Mouse (Mus musculus) myocyte (in vitro differentiated cells): ENCODE results near the gene Trim41. TPM values are rescaled to one million over a fixed set of nuclear protein-coding genes. Genes with fewer than 3 reads are reported as not detected.

Experiments used
- H3K27me3 ChIP-seq: one replicate; pipeline ENCODE4 v1.6.1; 2011; ENCODE audit not compliant: control insufficient read depth, insufficient read depth, insufficient read length
- H3K36me3 ChIP-seq: one replicate; pipeline ENCODE4 v1.6.1; 2011; ENCODE audit not compliant: control insufficient read depth, insufficient read depth
- H3K4me2 ChIP-seq: one replicate; pipeline ENCODE4 v1.6.1; 2011; ENCODE audit warnings: low read depth, control low read depth
- H3K4me3 ChIP-seq: one replicate; pipeline ENCODE4 v1.5.1; 2011; ENCODE audit warnings: mild to moderate bottlenecking, control low read depth, moderate library complexity
- H3K79me2 ChIP-seq: one replicate; pipeline ENCODE4 v1.6.1; 2011; ENCODE audit not compliant: control insufficient read depth, insufficient read depth
- H3ac ChIP-seq: one replicate; pipeline ENCODE4 v1.6.1; 2011; ENCODE audit not compliant: control insufficient read depth, insufficient read length
- CEBPB ChIP-seq: IDR thresholded peaks from 2 replicates; pipeline ENCODE4 v1.6.1; 2011; ENCODE audit warnings: mild to moderate bottlenecking, moderate library complexity; ENCODE audit not compliant: poor library complexity, insufficient read depth, severe bottlenecking
- E2F4 ChIP-seq: IDR thresholded peaks from one replicate; pipeline ENCODE4 v1.6.1; 2011; ENCODE audit warnings: mild to moderate bottlenecking, control low read depth, moderate library complexity; ENCODE audit not compliant: insufficient read depth
- MAX ChIP-seq: IDR thresholded peaks from one replicate; pipeline ENCODE4 v1.6.1; 2011; ENCODE audit warnings: low read depth, mild to moderate bottlenecking, control low read depth
- MYOD1 ChIP-seq, 3 experiments: IDR thresholded peaks; one replicate each; pipeline ENCODE4 v1.6.1; 2011; ENCODE audit warnings: control low read depth in 2 of 3, low read depth in 2 of 3, mild to moderate bottlenecking in 2 of 3, moderate library complexity in 1 of 3; ENCODE audit not compliant: insufficient read length in 2 of 3, control insufficient read depth in 1 of 3
- MYOG ChIP-seq, 3 experiments: IDR thresholded peaks; one replicate each; pipeline ENCODE4 v1.6.1; 2011; ENCODE audit warnings: control low read depth in 2 of 3, low read depth in 2 of 3, mild to moderate bottlenecking in 2 of 3; ENCODE audit not compliant: insufficient read length in 2 of 3, control insufficient read depth in 1 of 3, insufficient read depth in 1 of 3
- POLR2A ChIP-seq: IDR thresholded peaks from one replicate; pipeline ENCODE4 v1.6.1; 2011; ENCODE audit warnings: low read depth, mild to moderate bottlenecking, control low read depth, moderate library complexity; ENCODE audit not compliant: insufficient read length
- POLR2AphosphoS2 ChIP-seq: IDR thresholded peaks from one replicate; pipeline ENCODE4 v1.6.1; 2011; ENCODE audit warnings: low read depth, control low read depth; ENCODE audit not compliant: insufficient read length
- REST ChIP-seq: IDR thresholded peaks from one replicate; pipeline ENCODE4 v1.6.1; 2011; ENCODE audit warnings: mild to moderate bottlenecking, control low read depth, moderate library complexity; ENCODE audit not compliant: insufficient read depth, insufficient read length
- SRF ChIP-seq: IDR thresholded peaks from one replicate; pipeline ENCODE4 v1.6.1; 2011; ENCODE audit warnings: low read depth; ENCODE audit not compliant: control insufficient read depth, insufficient read length
- TCF12 ChIP-seq: IDR thresholded peaks from one replicate; pipeline ENCODE4 v1.6.1; 2011; ENCODE audit warnings: mild to moderate bottlenecking, control low read depth; ENCODE audit not compliant: poor library complexity, insufficient read depth, severe bottlenecking
- USF1 ChIP-seq: IDR thresholded peaks from one replicate; pipeline ENCODE4 v1.6.1; 2011; ENCODE audit warnings: low read depth, mild to moderate bottlenecking, control low read depth, moderate library complexity
- polyA plus RNA-seq: library from polyadenylated mRNA; unstranded; fragments of >200 nt; fragmentation: generic; extraction: Trizol; gene quantifications from one replicate; pipeline ENCODE4 v1.2.1, GENCODE M21; 2012; ENCODE audit warnings: missing spikeins

Trim41 gene
- polyA plus RNA-seq, 1 experiment, result 31.3 TPM

DNA sequence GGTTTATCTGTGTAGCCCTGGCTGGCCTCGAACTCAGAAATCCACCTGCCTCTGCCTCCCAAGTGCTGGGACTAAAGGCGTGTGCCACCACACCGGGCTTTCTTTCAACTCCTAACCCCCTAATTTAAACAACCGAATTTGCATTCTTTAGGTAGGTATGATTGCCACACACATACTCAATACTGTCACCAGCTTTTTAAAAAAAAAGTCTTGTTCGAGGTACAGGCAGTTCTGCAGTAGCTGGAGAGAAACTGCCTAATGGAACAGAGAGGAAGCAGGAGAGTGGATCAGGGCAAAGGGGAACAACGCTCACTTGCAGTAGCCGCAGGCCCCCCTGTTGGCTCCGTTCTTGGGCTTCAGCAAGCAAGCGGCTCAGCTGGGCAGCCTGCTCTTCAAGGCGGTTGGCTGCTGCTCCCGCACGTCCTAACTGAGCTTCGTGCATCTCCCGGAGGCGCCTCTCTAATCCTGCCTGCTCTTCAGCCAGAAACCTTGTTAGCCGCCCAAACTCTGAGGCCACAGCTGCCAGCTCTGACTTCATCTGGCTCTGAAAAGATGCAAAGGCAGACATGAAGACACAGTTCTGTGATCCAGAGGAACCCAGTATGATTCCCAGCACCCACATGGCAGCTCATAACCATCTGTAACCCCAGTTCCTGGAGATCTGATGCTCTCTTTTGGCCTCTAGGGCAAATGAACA is 8.3 kb downstream of the Trim41 start:
- peaks cover 9% of the 10 kb centered on the region for H3K79me2 ChIP-seq
- no peak overlapping the region for H3K4me3 ChIP-seq
- no peak overlapping the region for H3ac ChIP-seq
- H3K27me3 ChIP-seq, result no peaks in the 10 kb centered on the region
- peaks cover 57% of the 10 kb centered on the region for H3K36me3 ChIP-seq
- no peak overlapping the region for H3K4me2 ChIP-seq
- no peak for TF ChIP-seq MAX
- TF ChIP-seq TCF12, result no peak
- TF ChIP-seq POLR2AphosphoS2, result peak; percentile 79
- TF ChIP-seq POLR2A, result peak; percentile 23
- TF ChIP-seq E2F4, result no peak

DNA sequence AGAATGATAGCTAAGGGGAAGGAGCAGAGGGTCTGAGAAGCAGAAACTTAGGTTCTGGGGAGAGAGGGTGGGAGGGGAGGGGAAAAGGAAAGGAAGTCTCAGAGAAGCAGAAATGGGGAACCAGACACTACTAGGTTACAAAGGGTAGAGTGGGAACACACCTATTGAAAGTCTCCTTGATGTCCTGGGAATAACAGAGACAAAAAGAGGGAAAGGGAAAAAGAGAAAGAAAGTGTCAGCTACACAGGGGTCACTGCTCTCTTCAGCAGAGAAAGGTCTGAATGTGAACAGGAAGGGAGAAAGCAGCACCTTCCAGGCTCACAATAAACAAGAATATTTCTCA is 8.9 kb downstream of the Trim41 start:
- Histone ChIP-seq H3K79me2 (peaks cover 10% of the 10 kb centered on the region), H3ac (no peak overlapping the region)
- TF ChIP-seq E2F4 (no peak), CEBPB (no peak)

DNA sequence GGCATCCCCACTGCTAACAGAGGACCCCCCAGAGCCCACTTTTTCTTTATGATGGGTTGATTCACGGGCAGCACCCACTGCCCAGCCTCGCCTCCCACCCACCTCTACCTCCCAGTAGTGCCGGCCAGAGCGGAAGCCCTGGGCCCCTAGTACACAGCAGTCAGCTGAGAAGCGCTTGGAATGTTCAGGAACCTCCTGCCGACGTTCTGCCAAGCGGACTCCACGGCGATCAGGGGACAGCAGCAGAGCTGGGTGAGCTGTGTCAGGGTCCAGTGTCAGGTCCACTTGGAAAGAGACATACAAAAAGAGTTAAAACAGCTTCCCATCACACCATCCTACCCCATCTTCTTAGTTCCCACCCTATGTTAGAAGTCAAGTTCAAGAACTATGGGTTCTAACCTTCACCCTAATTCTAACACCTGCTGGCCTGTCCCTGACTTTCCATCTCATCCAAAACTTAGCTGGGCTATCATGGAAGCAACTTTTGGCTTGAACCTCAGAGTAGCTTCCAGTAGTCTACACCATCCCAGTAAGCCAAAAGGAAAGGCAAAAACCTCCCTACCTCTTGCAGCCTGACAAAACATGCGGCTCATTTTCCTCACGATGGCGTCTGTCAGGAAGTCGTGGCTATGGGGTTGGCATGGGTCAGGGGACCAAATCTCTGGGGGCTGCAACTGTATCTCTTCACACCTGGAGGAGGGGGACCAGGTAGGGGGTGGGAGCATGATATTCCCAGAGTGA is 9.4 kb downstream of the Trim41 start:
- TF ChIP-seq POLR2AphosphoS2, result peak; percentile 63
- TF ChIP-seq MYOG (IDR thresholded peaks at IDR 0.05; ENCODE audit: control insufficient read depth in 1 of 3, insufficient read depth in 1 of 3, insufficient read length in 2 of 3, low read depth in 2 of 3), result no peak
- no peak for TF ChIP-seq CEBPB
- no peak for TF ChIP-seq REST
- TF ChIP-seq USF1, result no peak
- Histone ChIP-seq H3K4me3 (no peak overlapping the region), H3K27me3 (no peaks in the 10 kb centered on the region), H3K36me3 (peaks cover 68% of the 10 kb centered on the region), H3K4me2 (no peak overlapping the region), H3K79me2 (peaks cover 11% of the 10 kb centered on the region), H3ac (no peak overlapping the region)

More for the DNA sequence above, 8.9 kb downstream of the Trim41 start:
- Histone ChIP-seq H3K27me3 (no peaks in the 10 kb centered on the region), H3K4me2 (no peak overlapping the region), H3K4me3 (no peak overlapping the region), H3K36me3 (peaks cover 63% of the 10 kb centered on the region)

DNA sequence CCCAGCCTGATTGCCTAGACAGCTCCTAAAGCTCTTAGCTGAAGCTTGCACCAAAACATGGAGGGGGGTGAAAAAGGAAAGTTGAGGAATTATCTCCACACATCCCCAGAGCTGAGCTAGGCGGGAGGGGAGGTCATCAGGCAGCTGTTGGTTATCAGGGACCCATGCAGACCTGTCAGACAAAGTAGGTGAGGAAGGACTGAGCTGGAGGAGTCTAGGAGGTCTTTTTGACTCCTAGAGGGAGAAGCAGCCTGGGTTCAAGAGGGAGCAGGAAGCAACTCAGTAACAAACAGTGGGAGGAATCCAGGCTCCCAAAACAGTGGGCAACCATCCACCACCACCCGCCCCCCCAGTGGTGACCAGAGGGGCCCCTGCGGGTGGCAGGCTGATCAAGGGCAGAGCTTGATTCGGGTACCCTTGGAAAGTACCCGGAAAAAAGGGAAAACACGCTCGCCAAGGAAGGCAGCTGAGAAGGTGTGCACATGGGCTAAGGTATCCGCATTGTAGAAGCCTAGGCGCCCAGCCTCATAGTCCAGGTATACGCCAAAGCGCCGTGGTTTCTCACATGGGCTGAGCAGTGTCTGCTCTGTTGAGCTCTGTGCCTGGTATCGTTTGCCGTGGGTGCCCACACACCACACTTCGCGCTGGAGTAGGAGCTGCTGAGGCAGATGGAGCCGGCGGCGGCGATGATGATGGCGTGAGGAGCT is 10.1 kb downstream of the Trim41 start:
- Histone ChIP-seq H3ac (no peak overlapping the region), H3K79me2 (peaks cover 18% of the 10 kb centered on the region), H3K4me2 (no peak overlapping the region), H3K36me3 (peaks cover 72% of the 10 kb centered on the region), H3K27me3 (no peaks in the 10 kb centered on the region), H3K4me3 (no peak overlapping the region)
- TF ChIP-seq MYOD1 (IDR thresholded peaks at IDR 0.05; ENCODE audit: control insufficient read depth in 1 of 3, insufficient read length in 2 of 3, low read depth in 2 of 3) (no peak), POLR2A (peak; percentile 72), POLR2AphosphoS2 (peak; percentile 96), USF1 (no peak)

DNA sequence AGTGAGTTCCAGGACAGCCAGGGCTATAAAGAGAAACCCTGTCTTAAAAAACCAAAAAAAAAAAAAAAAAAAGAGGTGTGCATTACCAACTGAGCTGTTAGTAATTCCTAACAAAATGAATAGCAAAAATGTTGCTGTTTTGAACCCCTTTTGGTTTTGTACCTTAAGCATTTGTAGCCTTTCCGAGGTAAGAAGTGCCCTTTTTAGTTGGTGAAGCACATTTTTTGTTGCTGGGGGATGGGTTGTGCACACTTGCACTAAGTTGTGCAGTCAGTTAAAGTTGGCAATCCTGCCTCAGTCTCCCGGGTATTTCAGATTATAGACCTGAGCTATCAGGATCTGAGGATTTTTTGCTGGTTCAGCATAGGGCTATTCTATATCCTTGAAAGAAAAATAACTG is 12.2 kb downstream of the Trim41 start:
- no peak for TF ChIP-seq POLR2AphosphoS2
- no peak for TF ChIP-seq USF1
- no peak for TF ChIP-seq MAX
- no peak for TF ChIP-seq MYOG (IDR thresholded peaks at IDR 0.05; ENCODE audit: control insufficient read depth in 1 of 3, insufficient read depth in 1 of 3, insufficient read length in 2 of 3, low read depth in 2 of 3)
- no peak for TF ChIP-seq POLR2A
- no peak for TF ChIP-seq CEBPB
- TF ChIP-seq SRF, result no peak
- TF ChIP-seq REST, result no peak
- TF ChIP-seq TCF12, result no peak
- no peak for TF ChIP-seq MYOD1 (IDR thresholded peaks at IDR 0.05; ENCODE audit: control insufficient read depth in 1 of 3, insufficient read length in 2 of 3, low read depth in 2 of 3)
- TF ChIP-seq E2F4, result no peak
- no peak overlapping the region for H3K4me3 ChIP-seq

More for the DNA sequence above, 12.2 kb downstream of the Trim41 start:
- no peak overlapping the region for H3K4me2 ChIP-seq
- H3ac ChIP-seq, result no peak overlapping the region
- peaks cover 71% of the 10 kb centered on the region for H3K36me3 ChIP-seq
- H3K79me2 ChIP-seq, result peaks cover 36% of the 10 kb centered on the region
- H3K27me3 ChIP-seq, result no peaks in the 10 kb centered on the region
